8 mouse cellular contexts compared by ENCODE assay signal in genomic region chr6:112327793-112328192, GRCm38 (mm10). TPM values are rescaled to one million over a fixed set of nuclear protein-coding genes. Genes with fewer than 3 reads are reported as not detected.
DNase-seq lines count a peak whose midpoint lies in the region; ATAC-seq lines count a peak whose summit lies in the region.
"Had no signal": no experiment of that assay in that cellular context is flagged by ENCODE, and none has a peak within 500 bp of the region (broad histone marks: within the 10 kb centered on the region; RNA-seq: fewer than 3 reads in every experiment).

No protein-coding gene starts in this region.

- no peak overlapping the region for H3K4me3 ChIP-seq in kidney, embryonic 14.5 days (ENCODE audit: low read length)
- H3K4me3 ChIP-seq in heart, embryonic 15.5 days: no peak overlapping the region

- no peaks in the 10 kb centered on the region for H3K36me3 ChIP-seq in kidney, embryonic 14.5 days (ENCODE audit: control insufficient read depth, insufficient read depth, low read length)
- peaks cover 24% of the 10 kb centered on the region for H3K36me3 ChIP-seq in heart, embryonic 15.5 days

- H3K9ac ChIP-seq in kidney, embryonic 14.5 days (ENCODE audit: low read depth, low read length): no peak overlapping the region
- H3K9ac ChIP-seq in heart, embryonic 15.5 days: no peak overlapping the region

- H3K27ac ChIP-seq in kidney, embryonic 14.5 days (ENCODE audit: low read depth, low read length): no peak overlapping the region
- peak overlapping the region; percentile 24; the same call in 1 of the 2 replicates for H3K27ac ChIP-seq in heart, embryonic 15.5 days

- DNase-seq in kidney, adult 18-20 months: peak; percentile 32
- DNase-seq in kidney, postnatal 10 days: peak; percentile 65
- peak; percentile 44 to 45 for DNase-seq in lung, postnatal 4 days
- no peak for DNase-seq in MN1 (ENCODE audit: low spot score)
- no peak for DNase-seq in B cell, adult 2 months
- DNase-seq: cerebellum, adult 9-11 months had no signal

- no peaks in the 10 kb centered on the region for H3K9me3 ChIP-seq in kidney, embryonic 14.5 days (ENCODE audit: control insufficient read depth, low read length)
- no peaks in the 10 kb centered on the region for H3K9me3 ChIP-seq in heart, embryonic 15.5 days (replicated peaks)

- ATAC-seq in kidney, embryonic 14.5 days (ENCODE audit: low FRiP score, low TSS enrichment): no peak
- no peak; the same call in 1 of the 2 replicates for ATAC-seq in heart, embryonic 15.5 days (replicated peaks; ENCODE audit: insufficient number of reproducible peaks, insufficient read depth, low FRiP score, low read depth)

- H3K4me2 ChIP-seq in kidney, embryonic 14.5 days (replicated peaks; ENCODE audit: low read depth, low read length): no peak overlapping the region
- no peak overlapping the region for H3K4me2 ChIP-seq in heart, embryonic 15.5 days

- no peaks in the 10 kb centered on the region for H3K27me3 ChIP-seq in kidney, embryonic 14.5 days (ENCODE audit: control insufficient read depth, insufficient read depth, low read length)
- H3K27me3 ChIP-seq in heart, embryonic 15.5 days: no peaks in the 10 kb centered on the region

- 35% methylated on average over 5 of the region's 5 CpGs for WGBS in kidney, embryonic 14.5 days
- 55% methylated on average over 5 of the region's 5 CpGs for WGBS in heart, embryonic 15.5 days

- H3K4me1 ChIP-seq in kidney, embryonic 14.5 days (ENCODE audit: control insufficient read depth, insufficient read depth, low read length): no peaks in the 10 kb centered on the region
- H3K4me1 ChIP-seq in heart, embryonic 15.5 days (replicated peaks): peaks cover 2% of the 10 kb centered on the region; the same call in 1 of the 2 replicates

RNA-seq across cellular contexts. Expression of gene Lmcd1, which starts 54.2 kb away (rescaled TPM):
- polyA plus RNA-seq in kidney, embryonic 14.5 days (2014; fragmentation: Nextera tagmentation; extraction: Ambion mirVana): 14.5 and 20.0 TPM in 2 replicates
- 49.9 and 54.5 TPM in 2 replicates for polyA plus RNA-seq in heart, embryonic 15.5 days (2015; fragmentation: Nextera tagmentation; extraction: Ambion mirVana)

Comparison
In these comparisons a context has a peak if more than half of its experiments do, and no peak if none do; other contexts are left out.
1. DNase-seq: peak in kidney, adult 18-20 months (single experiment), kidney, postnatal 10 days (single experiment) and lung, postnatal 4 days (2 of 2); none in MN1 (single experiment) and B cell, adult 2 months (0 of 2).